Mouse (Mus musculus) B cell, adult 2 months (primary cell): ENCODE measurements around the gene Cdv3.
"Not testable (repeated sequence)": the region's sequence is repeated elsewhere in the genome, so short reads cannot be mapped to it uniquely, and the experiment has no call there.

Source experiments
- DNase-seq, 2 experiments: peaks; one replicate each; pipeline ENCODE4 v3.0.0; 2022

Cdv3 gene

GRCm38 (mm10) chr9:103369951-103370350 is 4.3 kb upstream of the Cdv3 start:
- DNase-seq = no peak

GRCm38 (mm10) chr9:103366356-103366755 is 716 bp upstream of the Cdv3 start:
- no peak for DNase-seq

- peak; percentile 76 to 79 for DNase-seq
Observed at GRCm38 (mm10) chr9:103364601-103365289, 895 bp downstream of the Cdv3 start.

DNA sequence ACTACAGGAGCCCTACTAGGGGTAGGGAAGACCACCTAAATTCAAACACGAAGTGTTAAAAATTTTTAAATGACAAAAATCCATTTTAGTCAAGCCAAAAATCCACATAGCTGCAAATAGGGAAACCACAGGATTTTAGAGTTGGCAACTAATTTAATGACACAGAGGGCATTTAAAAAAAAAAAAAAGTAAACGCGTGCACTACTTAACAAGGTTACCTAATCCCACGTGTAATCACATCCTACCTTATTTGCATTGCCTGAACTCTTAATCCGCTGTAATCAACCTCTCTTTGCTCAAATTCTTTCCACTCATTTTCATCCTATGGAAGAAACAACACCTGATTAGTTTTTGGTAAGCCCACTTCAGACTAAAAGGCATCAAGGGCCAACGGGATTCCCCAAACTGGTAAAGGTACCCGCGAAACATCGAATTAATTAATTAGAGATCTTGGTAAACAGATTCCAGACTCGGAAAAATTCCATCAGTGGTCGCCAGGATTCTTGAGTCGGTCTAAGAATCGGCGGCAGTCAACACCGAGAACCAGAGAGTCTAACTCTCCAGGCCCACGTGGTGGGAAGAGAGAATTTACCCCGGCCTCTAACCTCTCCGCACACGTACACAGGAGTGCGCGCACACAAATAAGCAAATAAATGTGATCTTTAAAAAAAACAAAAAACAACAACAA is 1.8 kb downstream of the Cdv3 start:
- peak; percentile 31 to 34 for DNase-seq

DNA sequence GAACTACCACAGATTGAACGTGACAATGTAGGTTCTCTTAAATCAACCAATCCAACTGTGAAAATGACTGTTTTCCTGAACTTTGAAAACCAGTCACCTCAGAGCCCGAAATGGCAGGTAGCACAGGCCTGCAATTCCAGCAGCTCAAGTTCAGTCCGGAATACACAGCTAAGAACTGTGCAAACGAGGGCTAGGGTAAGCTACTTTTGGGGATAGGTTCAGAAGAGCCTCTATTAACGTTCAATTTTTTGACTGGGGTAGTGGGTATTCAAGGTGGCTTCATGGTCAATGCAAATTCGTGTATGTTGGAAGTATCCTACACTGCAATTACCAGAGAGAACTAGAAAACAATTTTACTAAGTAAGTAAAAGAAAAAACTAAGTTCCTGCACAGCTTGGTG is 2.6 kb downstream of the Cdv3 start:
- no peak for DNase-seq

DNA sequence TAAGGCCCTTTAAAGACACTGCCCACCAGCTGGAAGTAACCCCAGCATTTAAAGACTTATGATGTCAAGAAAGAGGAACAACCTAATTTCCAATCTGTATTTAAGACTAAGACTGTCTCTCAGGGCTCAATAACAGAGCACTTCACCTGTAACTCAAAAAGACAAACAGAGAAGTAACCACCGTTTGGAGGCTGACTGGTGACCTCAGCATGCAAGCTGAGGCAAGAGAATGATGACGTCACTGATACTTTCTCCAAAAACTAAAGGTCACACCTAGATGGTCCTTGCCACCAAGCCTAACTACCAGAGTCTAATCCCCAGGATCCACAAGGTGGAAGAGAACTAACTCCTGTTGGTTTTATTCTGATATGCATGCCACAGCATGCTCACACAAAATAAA is 5.0 kb downstream of the Cdv3 start:
- DNase-seq = peak; percentile 8 to 12

- DNase-seq = no peak
Observed at GRCm38 (mm10) chr9:103358545-103358944, 7.1 kb downstream of the Cdv3 start.

DNA sequence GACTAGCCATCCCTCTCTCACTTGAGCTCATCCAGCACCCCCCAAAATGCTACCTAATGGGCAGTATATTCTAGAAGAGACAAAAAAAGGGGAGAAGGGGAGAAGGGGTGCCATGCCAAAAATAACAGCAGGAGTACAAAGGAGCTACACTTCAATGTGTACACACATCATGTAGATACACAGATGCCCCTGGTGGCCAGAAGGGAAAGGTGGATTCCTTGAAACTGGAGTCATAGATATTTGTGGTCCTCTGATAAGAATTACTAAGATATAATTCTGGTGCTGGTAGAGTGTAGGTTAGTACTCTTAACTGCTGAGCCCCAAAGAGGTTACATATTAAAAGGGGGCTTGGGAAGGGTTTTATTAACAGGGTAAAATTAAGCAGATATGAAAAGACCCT is 7.7 kb downstream of the Cdv3 start:
- peak; percentile 29 to 38 for DNase-seq

- DNase-seq = not testable (repeated sequence)
Observed at GRCm38 (mm10) chr9:103353500-103354260, 12.0 kb downstream of the Cdv3 start.

- no peak for DNase-seq
Observed at GRCm38 (mm10) chr9:103348791-103349190, 16.8 kb downstream of the Cdv3 start.

- no peak for DNase-seq
Observed at GRCm38 (mm10) chr9:103347996-103348490, 17.6 kb downstream of the Cdv3 start.

- DNase-seq = no peak
Observed at GRCm38 (mm10) chr9:103347045-103347444, 18.6 kb downstream of the Cdv3 start.

DNA sequence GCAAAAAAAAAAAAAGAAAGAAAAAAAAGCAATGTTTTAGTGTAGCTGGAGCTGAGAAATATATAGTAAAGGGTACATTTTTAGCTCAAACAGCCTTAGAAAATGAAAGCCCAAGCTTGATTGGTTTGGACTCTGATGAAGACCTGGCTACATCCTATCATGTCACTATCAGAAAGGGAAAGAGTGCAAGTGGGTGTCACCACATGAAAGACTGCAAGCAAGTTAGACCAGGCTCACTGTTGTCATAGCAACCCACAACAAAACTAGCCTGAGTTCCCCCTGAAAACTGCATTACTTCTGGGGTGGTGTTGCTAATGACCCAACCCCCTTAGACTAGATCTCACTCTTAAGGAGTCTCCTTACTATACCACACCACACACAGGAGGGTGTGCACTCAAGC is 28.7 kb downstream of the Cdv3 start:
- DNase-seq = no peak

- DNase-seq = no peak
Observed at GRCm38 (mm10) chr9:103332663-103333062, 33.0 kb downstream of the Cdv3 start.

DNA sequence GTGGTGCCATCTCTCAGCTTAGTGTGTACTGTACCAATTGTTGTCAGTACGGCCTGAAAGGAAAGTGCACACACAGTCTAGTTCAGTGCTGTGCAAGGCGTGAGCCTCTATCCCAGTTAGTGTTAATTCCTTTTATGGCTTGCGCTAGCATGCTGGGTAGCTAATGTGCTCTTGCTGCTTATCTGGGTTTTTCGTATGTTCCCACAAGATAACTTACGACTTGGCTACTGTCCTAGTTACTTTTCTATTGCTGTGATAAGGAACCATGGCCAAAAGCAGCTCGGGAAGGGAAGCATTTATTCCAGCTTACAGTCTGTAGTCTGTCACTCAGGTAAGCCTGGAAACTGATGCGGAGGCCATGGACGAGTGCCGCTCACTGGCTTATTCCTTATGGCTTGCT is 39.2 kb downstream of the Cdv3 start:
- DNase-seq = no peak

GRCm38 (mm10) chr9:103324678-103325077 is 41.0 kb downstream of the Cdv3 start:
- DNase-seq = no peak

GRCm38 (mm10) chr9:103309832-103310231 is 55.8 kb downstream of the Cdv3 start:
- DNase-seq = no peak

DNA sequence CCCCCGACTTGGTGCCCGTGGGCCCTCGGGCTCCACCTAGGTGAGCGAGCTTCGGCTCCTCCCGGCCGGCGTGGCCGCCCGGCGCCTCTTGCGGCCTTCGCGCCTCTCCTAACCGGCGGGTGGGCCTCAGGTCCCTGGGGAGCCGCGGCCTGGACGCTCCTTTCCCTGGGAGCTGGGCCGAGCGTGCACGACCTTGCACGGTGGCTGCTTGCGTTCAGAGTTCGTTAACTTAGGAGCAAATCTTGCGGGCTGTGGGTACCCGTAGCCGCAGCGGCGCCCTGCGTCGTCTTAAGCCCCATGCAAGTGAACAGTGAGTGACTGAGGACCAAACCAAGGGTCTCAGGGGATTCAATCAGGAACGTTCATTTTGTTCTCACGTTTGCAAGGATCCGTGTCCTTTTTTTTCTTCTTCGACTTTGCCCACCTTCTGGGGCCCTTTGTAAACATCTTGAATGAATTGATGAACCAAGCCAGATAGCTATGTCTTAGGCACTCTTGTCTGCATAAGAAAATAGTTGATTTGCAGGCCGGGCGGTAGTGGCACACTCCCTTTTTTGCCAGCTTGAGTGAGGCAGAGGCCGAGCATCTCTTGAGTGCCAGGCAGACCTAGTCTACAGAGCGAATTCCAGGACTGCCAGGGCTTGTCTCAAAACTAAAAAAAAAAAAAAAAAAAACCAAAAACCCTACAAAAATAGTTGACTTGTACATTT is 60.2 kb downstream of the Cdv3 start:
- DNase-seq = peak in 1 of 2 experiments; percentile 58

DNA sequence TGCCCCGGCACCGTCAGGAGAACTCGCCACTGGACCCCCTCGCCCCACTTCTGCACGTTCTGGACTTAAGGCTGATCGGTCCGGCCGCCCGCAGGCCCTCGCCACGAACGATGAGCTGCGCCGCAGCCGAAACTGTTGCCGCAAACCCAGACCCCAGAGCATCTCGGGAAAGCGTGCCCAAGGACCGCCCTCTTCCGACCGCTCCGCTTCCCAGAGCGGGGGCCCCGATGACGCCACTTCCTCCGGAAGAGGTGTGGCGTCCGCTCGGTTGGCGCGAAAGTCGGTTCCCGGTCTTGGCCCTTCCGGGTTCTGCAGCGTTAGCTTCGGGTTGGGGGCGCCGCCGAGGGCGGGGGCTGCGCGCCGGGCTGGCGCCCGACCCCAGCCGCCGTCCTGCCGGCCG is 60.7 kb downstream of the Cdv3 start, which contains the start of the genes 1300017J02Rik and Topbp1:
1300017J02Rik (minus strand) TSS at position 156 of the 400 bp plus-strand sequence.
Topbp1 (plus strand) TSS at position 289 of the 400 bp plus-strand sequence.
- DNase-seq = peak; percentile 95 to 96
